Mouse (Mus musculus): ENCODE data around the gene Mphosph9.
"Not testable (repeated sequence)": the region's sequence is repeated elsewhere in the genome, so short reads cannot be mapped to it uniquely, and the experiment has no call there.

Mphosph9 gene

DNA sequence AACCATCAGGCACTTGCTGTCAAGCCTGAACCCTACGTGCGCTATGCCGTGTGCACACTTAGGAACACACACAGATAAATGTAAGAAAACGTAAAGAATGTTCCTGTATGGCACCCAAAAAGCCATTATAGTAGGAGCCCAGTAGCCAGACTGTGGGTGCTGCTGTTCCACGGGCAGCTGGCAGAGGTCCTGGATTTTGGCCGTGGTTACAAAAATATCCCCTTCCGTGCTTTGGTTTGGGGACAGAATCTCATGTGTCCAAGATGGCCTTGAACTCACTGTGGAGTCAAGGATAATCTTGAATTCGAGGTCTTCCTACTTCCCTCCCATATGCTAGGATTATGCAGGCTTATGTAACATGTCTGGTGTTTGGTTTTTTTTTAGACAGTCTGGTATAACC, 15.1 kb upstream of the Mphosph9 start:
- no peak for DNase-seq (ENCODE audit: extremely low read depth, low read depth)

DNA sequence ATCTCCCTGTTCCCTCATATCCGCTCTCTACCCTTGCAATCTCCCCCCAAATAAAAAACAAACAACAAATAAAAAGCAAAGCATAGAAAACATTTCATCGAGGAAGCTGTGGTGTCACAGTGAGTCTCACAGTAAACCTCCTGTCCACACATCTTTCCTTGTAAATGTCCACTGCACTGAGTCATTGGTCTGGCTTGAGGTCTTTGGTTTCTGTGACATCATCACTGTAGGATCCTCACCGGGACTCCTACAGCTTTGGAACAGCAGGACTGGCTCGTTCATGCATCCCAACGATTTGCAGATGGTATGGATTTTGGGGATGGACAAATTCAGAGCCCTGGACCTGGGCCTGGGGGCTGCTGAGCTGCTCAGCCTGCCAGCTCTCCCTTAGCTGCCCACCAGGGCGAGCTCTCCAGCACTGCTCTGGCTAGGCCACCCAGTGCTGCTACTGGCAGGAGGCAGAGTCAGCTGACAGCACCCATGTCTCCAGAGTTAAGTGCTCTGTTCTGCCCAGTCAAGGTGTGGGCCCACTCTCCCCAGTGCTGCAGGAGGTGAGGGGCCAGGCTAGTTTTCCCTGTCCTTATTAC, 14.1 kb upstream of the Mphosph9 start:
- DNase-seq (ENCODE audit: extremely low read depth, low read depth): not testable (repeated sequence)

DNA sequence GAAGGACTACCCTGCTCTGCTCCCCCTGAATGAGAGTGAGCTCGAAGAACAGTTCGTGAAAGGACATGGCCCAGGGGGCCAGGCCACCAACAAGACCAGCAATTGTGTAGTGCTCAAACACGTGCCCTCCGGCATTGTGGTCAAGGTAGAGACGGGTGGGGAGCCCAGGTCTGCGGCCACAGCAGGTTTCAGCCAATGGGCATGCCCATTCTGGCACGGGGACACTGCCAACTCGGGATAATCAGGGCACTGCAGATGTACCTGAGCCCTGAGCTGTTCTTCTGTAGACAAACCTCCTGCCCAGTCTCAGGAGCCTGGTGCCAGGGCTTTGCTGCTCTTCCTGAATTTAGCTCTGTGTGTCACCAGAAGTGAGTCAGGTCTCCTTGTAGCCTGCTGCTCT, 11.0 kb upstream of the Mphosph9 start:
- no peak for DNase-seq (ENCODE audit: extremely low read depth, low read depth)

- DNase-seq (ENCODE audit: extremely low read depth, low read depth): no peak
Measured at GRCm38 (mm10) chr5:124337909-124338308, 10.1 kb upstream of the Mphosph9 start.

DNA sequence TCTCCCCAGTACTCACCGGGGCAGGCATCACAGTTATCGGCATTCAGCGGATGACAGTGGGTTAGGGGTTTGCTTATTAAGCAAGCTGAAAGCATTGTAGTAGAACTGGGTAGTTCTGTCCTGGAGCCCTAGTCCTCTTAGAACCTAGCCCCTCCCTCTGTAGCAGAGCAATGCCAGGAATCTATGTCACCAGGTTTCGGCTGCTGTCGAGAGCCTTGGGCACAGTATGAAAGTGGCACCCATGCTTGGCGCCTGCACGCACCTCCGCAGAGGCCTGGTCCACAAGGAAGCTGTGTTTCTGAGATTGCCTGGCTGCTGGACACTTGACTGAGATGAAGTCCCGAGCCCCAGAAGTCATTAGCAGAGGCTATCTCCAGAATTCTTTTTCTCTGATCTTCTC, 9.3 kb upstream of the Mphosph9 start:
- DNase-seq (ENCODE audit: extremely low read depth, low read depth): no peak

- no peak for DNase-seq (ENCODE audit: extremely low read depth, low read depth)
Measured at GRCm38 (mm10) chr5:124334392-124334791, 6.6 kb upstream of the Mphosph9 start.

DNA sequence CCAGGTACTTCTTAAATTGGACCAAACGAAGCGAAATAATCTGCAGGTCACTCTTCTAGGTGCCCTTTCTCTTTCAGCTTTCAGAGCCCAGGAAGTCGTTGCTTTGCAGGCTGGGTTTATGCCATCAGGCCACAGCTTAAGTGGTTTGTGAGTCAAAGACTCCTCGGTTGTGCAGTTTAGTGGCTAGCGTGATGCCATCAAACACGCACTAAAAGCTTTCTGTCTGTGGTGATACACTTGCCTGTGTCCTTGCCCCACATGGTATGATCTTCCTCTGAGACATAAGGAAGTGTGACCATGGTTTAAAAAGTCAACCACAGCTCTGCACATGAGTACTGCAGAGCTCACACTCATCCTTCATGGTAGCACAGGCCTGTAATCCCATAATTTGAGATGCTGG, 2.3 kb upstream of the Mphosph9 start:
- DNase-seq (ENCODE audit: extremely low read depth, low read depth): no peak

DNA sequence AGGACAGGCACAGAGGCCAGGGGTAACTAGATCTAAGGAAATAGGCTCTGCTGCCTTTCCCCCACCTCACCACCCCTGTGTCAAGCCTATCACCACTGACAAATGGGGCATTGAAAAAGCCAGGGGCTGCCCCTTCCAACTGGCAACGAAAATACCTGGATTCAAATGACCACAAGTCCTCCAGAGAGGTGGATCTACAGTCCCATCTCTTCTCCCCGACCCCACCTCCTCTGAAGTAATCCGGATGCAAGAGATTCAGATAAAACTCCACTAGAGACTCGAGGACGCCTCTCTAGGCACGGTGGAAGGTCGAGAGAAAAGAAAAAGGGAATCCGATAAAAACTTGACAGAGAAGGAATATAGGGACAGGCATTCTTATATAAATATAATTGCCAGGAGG, 943 bp downstream of the Mphosph9 start:
- DNase-seq (ENCODE audit: extremely low read depth, low read depth): no peak

DNA sequence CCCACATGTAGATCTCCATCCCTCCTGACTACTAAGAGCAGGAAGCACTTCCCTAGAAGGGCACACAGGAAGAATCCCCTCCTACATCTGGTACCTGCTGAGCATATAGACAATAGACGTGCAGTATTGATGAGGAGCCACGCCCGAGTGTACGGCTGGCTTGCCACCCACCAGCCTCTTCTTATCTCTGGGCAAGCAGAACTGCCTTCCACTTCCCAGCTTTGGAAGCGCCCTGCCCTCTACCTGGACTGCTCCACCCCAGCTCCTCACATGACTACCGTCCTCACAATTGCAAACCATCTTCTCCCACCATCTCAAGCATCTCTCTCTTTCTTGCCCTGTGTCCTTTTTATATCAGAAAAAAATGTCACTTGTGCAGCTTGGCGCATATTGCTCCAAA, 10.1 kb downstream of the Mphosph9 start:
- no peak for DNase-seq (ENCODE audit: extremely low read depth, low read depth)

- no peak for DNase-seq (ENCODE audit: extremely low read depth, low read depth)
Measured at GRCm38 (mm10) chr5:124315941-124316340, 11.8 kb downstream of the Mphosph9 start.

GRCm38 (mm10) chr5:124315498-124315897, 12.3 kb downstream of the Mphosph9 start:
- DNase-seq (ENCODE audit: extremely low read depth, low read depth): no peak

DNA sequence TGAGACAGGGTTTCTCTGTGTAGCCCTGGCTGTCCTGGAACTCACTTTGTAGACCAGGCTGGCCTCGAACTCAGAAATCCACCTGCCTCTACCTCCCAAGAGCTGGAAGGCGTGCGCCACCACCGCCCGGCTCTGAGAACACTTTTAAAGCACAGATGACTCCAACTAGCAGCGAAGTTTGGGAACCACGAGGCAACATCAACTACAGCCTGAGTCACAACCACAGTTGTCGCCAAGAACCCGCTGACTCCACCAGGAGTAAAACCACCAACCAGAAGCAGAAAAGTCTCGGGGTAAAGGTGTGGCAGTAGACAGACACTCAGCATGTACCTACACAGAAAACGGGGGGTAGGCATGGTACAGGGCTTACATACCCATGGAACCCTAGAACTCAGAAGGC, 17.7 kb downstream of the Mphosph9 start:
- no peak for DNase-seq (ENCODE audit: extremely low read depth, low read depth)

DNA sequence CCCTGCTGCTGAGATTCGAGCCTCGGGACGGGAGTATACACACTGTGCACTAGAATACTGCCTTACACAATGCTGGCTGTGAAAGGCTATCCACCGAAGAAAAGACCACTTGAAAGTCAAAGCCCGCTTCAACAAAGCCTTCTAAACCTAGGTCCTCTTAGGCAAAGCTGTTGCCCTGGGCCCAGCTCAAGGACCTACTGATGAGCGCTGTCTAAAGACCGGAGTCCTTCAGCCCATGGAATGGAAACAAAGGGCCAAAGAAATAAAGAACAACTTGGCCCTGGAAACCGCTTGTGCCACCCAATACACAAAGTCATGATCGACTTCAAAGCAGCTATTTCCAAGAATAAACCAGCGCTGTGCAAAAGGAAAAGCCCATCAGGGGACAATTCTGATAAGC, 18.6 kb downstream of the Mphosph9 start:
- no peak for DNase-seq (ENCODE audit: extremely low read depth, low read depth)

GRCm38 (mm10) chr5:124302853-124303252, 24.9 kb downstream of the Mphosph9 start:
- DNase-seq (ENCODE audit: extremely low read depth, low read depth): not testable (repeated sequence)

GRCm38 (mm10) chr5:124300132-124300531, 27.6 kb downstream of the Mphosph9 start:
- no peak for DNase-seq (ENCODE audit: extremely low read depth, low read depth)

DNA sequence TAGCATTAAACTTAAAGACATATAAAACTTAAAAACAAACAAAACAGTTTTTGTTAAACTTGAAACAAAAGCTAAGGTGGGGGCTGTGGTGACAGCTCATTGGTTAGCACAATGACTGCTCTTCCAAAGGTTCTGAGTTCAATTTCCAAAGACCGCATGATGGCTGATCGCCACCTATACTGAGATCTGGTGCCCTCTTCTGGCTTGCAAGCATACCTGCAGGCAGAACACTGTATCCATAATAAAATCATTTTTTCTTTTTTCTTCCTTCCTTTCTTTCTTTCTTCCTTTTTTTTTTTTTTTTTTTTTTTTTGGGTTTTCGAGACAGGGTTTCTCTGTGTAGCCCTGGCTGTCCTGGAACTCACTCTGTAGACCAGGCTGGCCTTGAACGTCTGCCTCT, 28.5 kb downstream of the Mphosph9 start:
- DNase-seq (ENCODE audit: extremely low read depth, low read depth): peak; percentile 12

DNA sequence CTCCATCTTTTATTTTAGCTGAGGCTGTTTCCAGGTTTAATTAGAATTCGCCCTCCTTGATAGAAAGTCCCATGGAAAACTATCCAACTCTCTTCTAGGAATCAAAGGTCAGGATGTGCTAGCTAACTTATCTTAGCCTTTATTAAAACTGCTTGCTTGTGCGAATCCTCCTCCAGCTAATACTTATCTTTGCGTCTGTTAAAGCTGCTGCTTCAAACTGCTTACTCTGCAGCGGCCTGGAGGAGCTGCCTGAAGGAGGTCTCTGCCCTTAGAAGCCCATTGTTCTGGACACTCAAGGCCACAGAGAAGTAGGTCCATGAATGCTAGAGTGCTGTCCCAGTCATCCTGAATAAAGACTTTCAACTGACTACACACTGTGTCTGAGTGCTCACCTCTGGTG, 31.3 kb downstream of the Mphosph9 start:
- DNase-seq (ENCODE audit: extremely low read depth, low read depth): no peak

GRCm38 (mm10) chr5:124293967-124294366, 33.8 kb downstream of the Mphosph9 start:
- DNase-seq (ENCODE audit: extremely low read depth, low read depth): no peak

- DNase-seq (ENCODE audit: extremely low read depth, low read depth): no peak
Measured at GRCm38 (mm10) chr5:124290216-124290615, 37.6 kb downstream of the Mphosph9 start.

DNA sequence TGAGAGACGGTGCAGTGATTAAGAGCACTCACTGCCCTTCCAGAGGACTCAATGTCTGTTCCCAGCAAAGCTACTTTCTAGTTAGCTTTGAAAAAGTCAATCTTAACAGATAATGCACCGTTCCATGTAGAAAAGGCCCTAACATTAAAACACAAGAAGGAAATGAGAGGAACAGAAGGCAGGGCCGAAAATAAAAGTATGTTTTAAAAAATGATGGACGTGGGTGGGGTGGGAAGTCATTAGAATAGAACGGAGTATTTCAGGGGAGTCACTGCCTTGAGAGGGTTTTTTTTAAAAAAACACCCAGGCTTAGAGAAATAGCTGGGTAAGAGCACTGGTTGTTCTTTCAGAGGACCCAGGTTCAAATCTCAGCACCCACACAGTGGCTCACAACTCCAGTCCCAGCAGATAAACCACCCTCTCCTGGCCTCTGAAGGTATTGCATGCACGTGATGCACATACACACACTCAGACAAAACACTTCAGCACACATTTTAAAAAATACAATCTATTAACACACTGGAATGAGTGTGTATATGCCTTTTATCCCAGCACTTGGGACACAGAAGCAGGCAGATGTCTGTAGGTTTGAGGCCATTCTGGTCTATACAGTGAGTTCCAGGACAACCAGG, 40.0 kb downstream of the Mphosph9 start:
- no peak for DNase-seq (ENCODE audit: extremely low read depth, low read depth)

DNA sequence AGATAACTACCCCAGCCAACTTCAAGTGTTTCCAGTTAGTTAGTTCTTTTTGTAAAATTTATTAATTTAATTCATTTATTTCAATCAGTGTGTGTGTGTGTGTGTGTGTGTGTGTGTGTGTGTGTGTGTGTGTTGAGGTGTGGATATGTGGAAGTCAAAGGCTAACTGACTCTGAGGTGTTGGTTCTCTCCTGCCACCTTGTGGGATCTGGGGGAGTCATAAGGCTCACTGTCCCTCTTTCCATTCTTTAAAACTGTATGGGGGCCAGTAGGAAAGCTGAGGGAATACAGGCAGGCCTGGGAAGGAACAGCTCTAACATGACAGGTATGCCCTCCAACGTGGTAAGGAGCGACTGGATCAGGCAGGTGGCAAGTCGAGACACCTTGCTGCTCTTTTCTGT, 43.4 kb downstream of the Mphosph9 start:
- DNase-seq (ENCODE audit: extremely low read depth, low read depth): no peak

GRCm38 (mm10) chr5:124282854-124283253, 44.9 kb downstream of the Mphosph9 start:
- DNase-seq (ENCODE audit: extremely low read depth, low read depth): no peak

GRCm38 (mm10) chr5:124270226-124270625, 57.5 kb downstream of the Mphosph9 start:
- DNase-seq (ENCODE audit: extremely low read depth, low read depth): no peak

Data from MEL-GATA-1-ER (cell line).